Mouse (Mus musculus) bone marrow macrophage, adult 2 months (primary cell): ENCODE results near the gene Rhox2a. TPM values are rescaled to one million over a fixed set of nuclear protein-coding genes. Genes with fewer than 3 reads are reported as not detected.
"Not testable (repeated sequence)": the region's sequence is repeated elsewhere in the genome, so short reads cannot be mapped to it uniquely, and the experiment has no call there.

ENCODE experiments used
- H3K27ac ChIP-seq: 2 replicates; pipeline ENCODE4 v1.5.1; 2012; ENCODE audit warnings: low read depth, low read length; ENCODE audit not compliant: insufficient read depth
- H3K4me1 ChIP-seq: 2 replicates; pipeline ENCODE4 v1.6.1; 2012; ENCODE audit warnings: low read length; ENCODE audit not compliant: control insufficient read depth, insufficient read depth
- H3K4me3 ChIP-seq: 2 replicates; pipeline ENCODE4 v1.5.1; 2012; ENCODE audit warnings: mild to moderate bottlenecking, low read length, moderate library complexity; ENCODE audit not compliant: insufficient read depth
- CTCF ChIP-seq: IDR thresholded peaks from 2 replicates; pipeline ENCODE4 v1.5.1; 2012; ENCODE audit warnings: low read depth, mild to moderate bottlenecking, low read length, moderate library complexity
- POLR2A ChIP-seq: IDR thresholded peaks from 2 replicates; pipeline ENCODE4 v1.6.1; 2012; ENCODE audit warnings: mild to moderate bottlenecking, low read depth, low read length, borderline replicate concordance
- polyA plus RNA-seq: library from polyadenylated mRNA; stranded (reverse); fragments of >200 nt; gene quantifications from 2 replicates; pipeline ENCODE4 v1.2.4, GENCODE M21; 2012; ENCODE audit not compliant: missing spikeins, insufficient read depth, insufficient read length

Gene Rhox2a
- not detected in 2 replicates for polyA plus RNA-seq

- not testable (repeated sequence) for H3K4me1 ChIP-seq, H3K27ac ChIP-seq, H3K4me3 ChIP-seq
These were observed at the start of gene Rhox2a for GRCm38 (mm10) chrX:37244676-37245075. Gene Rhox2a, plus strand, starts transcription at chrX:37244976.

GRCm38 (mm10) chrX:37198676-37199075, 46.1 kb upstream of the Rhox2a start:
- H3K4me3 ChIP-seq, result no peak overlapping the region
- no peak for TF ChIP-seq POLR2A
- TF ChIP-seq CTCF, result no peak
- H3K4me1 ChIP-seq, result no peaks in the 10 kb centered on the region
- H3K27ac ChIP-seq, result no peak overlapping the region

GRCm38 (mm10) chrX:37210941-37211340, 33.8 kb upstream of the Rhox2a start, which contains the start of gene Gm9:
Gene Gm9, minus strand, starts transcription at chrX:37211041.
- Histone ChIP-seq H3K4me1 (no peaks in the 10 kb centered on the region; the same call in 1 of the 2 replicates), H3K4me3 (no peak within 1 kb of the TSS), H3K27ac (no peak within 1 kb of the TSS)
- TF ChIP-seq POLR2A (no peak), CTCF (no peak)

- H3K4me1 ChIP-seq, H3K27ac ChIP-seq, H3K4me3 ChIP-seq: not testable (repeated sequence)
These were observed 22.6 kb upstream of the Rhox2a start, which contains the start of gene Rhox1 for GRCm38 (mm10) chrX:37222158-37222557. Gene Rhox1, minus strand, starts transcription at chrX:37222258.

- not testable (repeated sequence) for H3K27ac ChIP-seq, H3K4me3 ChIP-seq, H3K4me1 ChIP-seq
These were observed 4.8 kb downstream of the Rhox2a start, which contains the start of gene Rhox3a for GRCm38 (mm10) chrX:37249619-37250018. Gene Rhox3a, plus strand, starts transcription at chrX:37249919.

GRCm38 (mm10) chrX:37265038-37265437, 20.3 kb downstream of the Rhox2a start, which contains the start of gene Rhox4a:
Gene Rhox4a, plus strand, starts transcription at chrX:37265338.
- H3K4me1 ChIP-seq, H3K27ac ChIP-seq, H3K4me3 ChIP-seq: not testable (repeated sequence)

Other genes with a start within 250 kb of the Rhox2a start
- not detected in 2 replicates for gene Sowahd, start 196.1 kb upstream of the Rhox2a start, polyA plus RNA-seq
- gene Rpl39, start 159.6 kb upstream of the Rhox2a start, polyA plus RNA-seq, result 1,242 and 1,471 TPM in 2 replicates
- 27.6 and 35.0 TPM in 2 replicates for gene Upf3b, start 134.7 kb upstream of the Rhox2a start, polyA plus RNA-seq
- 14.4 and 19.5 TPM in 2 replicates for gene Nkap, start 118.2 kb upstream of the Rhox2a start, polyA plus RNA-seq
- not detected in 2 replicates for gene Akap14, start 76.1 kb upstream of the Rhox2a start, polyA plus RNA-seq
- gene Ndufa1, start 53.8 kb upstream of the Rhox2a start, polyA plus RNA-seq, result 150 and 162 TPM in 2 replicates
- gene Rnf113a1, start 53.7 kb upstream of the Rhox2a start, polyA plus RNA-seq, result 1.3 and 2.4 TPM in 2 replicates
- not detected in 2 replicates for gene Gm9, start 33.9 kb upstream of the Rhox2a start, polyA plus RNA-seq
- gene Rhox1, start 22.7 kb upstream of the Rhox2a start, polyA plus RNA-seq, result not detected in 2 replicates
- gene Rhox3a, start 4.9 kb downstream of the Rhox2a start, polyA plus RNA-seq, result not detected in 2 replicates
- not detected in 2 replicates for gene Rhox4a, start 20.4 kb downstream of the Rhox2a start, polyA plus RNA-seq
- not detected in 2 replicates for gene Rhox3a2, start 135.1 kb downstream of the Rhox2a start, polyA plus RNA-seq
- not detected in 2 replicates for gene Rhox4a2, start 145.9 kb downstream of the Rhox2a start, polyA plus RNA-seq
- gene Rhox2b, start 167.1 kb downstream of the Rhox2a start, polyA plus RNA-seq, result not detected in 2 replicates
- gene Rhox4b, start 187.5 kb downstream of the Rhox2a start, polyA plus RNA-seq, result not detected in 2 replicates
- not detected in 2 replicates for gene Rhox2c, start 208.7 kb downstream of the Rhox2a start, polyA plus RNA-seq
- not detected in 2 replicates for gene Rhox3c, start 213.6 kb downstream of the Rhox2a start, polyA plus RNA-seq
- not detected in 2 replicates for gene Rhox4c, start 235.4 kb downstream of the Rhox2a start, polyA plus RNA-seq
- not detected in 2 replicates for gene Rhox2d, start 248.5 kb downstream of the Rhox2a start, polyA plus RNA-seq